Mouse (Mus musculus): ENCODE data around the gene Crybb2. TPM values are rescaled to one million over a fixed set of nuclear protein-coding genes. Genes with fewer than 3 reads are reported as not detected.
A peak's percentile ranks its signal among the peaks of the same experiment; 100 is the strongest.

Crybb2 gene
- polyA plus RNA-seq, 1 experiment from 2014 or later: not detected

- H3K4me1 ChIP-seq (replicated peaks): peaks cover 19% of the 10 kb centered on the region
- ATAC-seq (ENCODE audit: insufficient number of reproducible peaks, insufficient read depth, low FRiP score, low TSS enrichment, low read depth): no peak
- H3K27me3 ChIP-seq: peaks cover 20% of the 10 kb centered on the region; the same call in 1 of the 2 replicates
- peak overlapping the region; percentile 73 for H3K4me2 ChIP-seq
- peak overlapping the region; percentile 60 for H3K4me3 ChIP-seq (replicated peaks)
- H3K27ac ChIP-seq: no peak overlapping the region
- WGBS: 57% methylated on average over 16 of the region's 16 CpGs
- peak overlapping the region; percentile 78 for H3K9ac ChIP-seq (replicated peaks)
- 0 out of 2 replicates have a peak, but pooled peaks cover 4% of the 10 kb centered on the region for H3K36me3 ChIP-seq
- no peaks in the 10 kb centered on the region for H3K9me3 ChIP-seq
Observed at GRCm38 (mm10) chr5:113014111-113014807, 55.7 kb downstream of the Crybb2 start.

- 0 out of 2 replicates have a peak, but pooled peaks cover 4% of the 10 kb centered on the region for H3K36me3 ChIP-seq
- no peaks in the 10 kb centered on the region for H3K9me3 ChIP-seq
- H3K4me2 ChIP-seq: no peak overlapping the region
- peaks cover 20% of the 10 kb centered on the region; the same call in 1 of the 2 replicates for H3K27me3 ChIP-seq
- H3K9ac ChIP-seq (replicated peaks): no peak overlapping the region
- peaks cover 19% of the 10 kb centered on the region for H3K4me1 ChIP-seq (replicated peaks)
- 82% methylated on average over 10 of the region's 10 CpGs for WGBS
- H3K4me3 ChIP-seq (replicated peaks): no peak overlapping the region
- H3K27ac ChIP-seq: no peak overlapping the region
- ATAC-seq (ENCODE audit: insufficient number of reproducible peaks, insufficient read depth, low FRiP score, low TSS enrichment, low read depth): no peak
Observed at GRCm38 (mm10) chr5:113011926-113012325, 58.0 kb downstream of the Crybb2 start.

- 81% methylated on average over 8 of the region's 8 CpGs for WGBS
- ATAC-seq (ENCODE audit: insufficient number of reproducible peaks, insufficient read depth, low FRiP score, low TSS enrichment, low read depth): no peak
- Histone ChIP-seq H3K36me3 (0 out of 2 replicates have a peak, but pooled peaks cover 4% of the 10 kb centered on the region), H3K27me3 (peaks cover 12% of the 10 kb centered on the region; the same call in 1 of the 2 replicates), H3K4me1 (replicated peaks) (peaks cover 4% of the 10 kb centered on the region), H3K9me3 (no peaks in the 10 kb centered on the region), H3K4me2 (no peak overlapping the region), H3K9ac (replicated peaks) (no peak overlapping the region), H3K27ac (no peak overlapping the region), H3K4me3 (replicated peaks) (no peak overlapping the region)
Observed at GRCm38 (mm10) chr5:113009183-113009820, 60.6 kb downstream of the Crybb2 start.

- 77% methylated on average over 2 of the region's 2 CpGs for WGBS
- 0 out of 2 replicates have a peak, but pooled peaks cover 4% of the 10 kb centered on the region for H3K36me3 ChIP-seq
- H3K9me3 ChIP-seq: no peaks in the 10 kb centered on the region
- no peaks in the 10 kb centered on the region for H3K4me1 ChIP-seq (replicated peaks)
- H3K9ac ChIP-seq (replicated peaks): no peak overlapping the region
- H3K4me3 ChIP-seq (replicated peaks): no peak overlapping the region
- no peak for ATAC-seq (ENCODE audit: insufficient number of reproducible peaks, insufficient read depth, low FRiP score, low TSS enrichment, low read depth)
- no peak overlapping the region for H3K4me2 ChIP-seq
- peaks cover 8% of the 10 kb centered on the region; the same call in 1 of the 2 replicates for H3K27me3 ChIP-seq
- no peak overlapping the region for H3K27ac ChIP-seq
Observed at GRCm38 (mm10) chr5:113008496-113008895, 61.4 kb downstream of the Crybb2 start.

Other genes starting within 250 kb of the Crybb2 start
- 1.5 TPM in 2 replicates for gene Myo18b, start 173.8 kb downstream of the Crybb2 start, polyA plus RNA-seq (2016; fragmentation: Nextera tagmentation; extraction: Ambion mirVana)
- gene Grk3, start 54.3 kb downstream of the Crybb2 start, polyA plus RNA-seq (2016; fragmentation: Nextera tagmentation; extraction: Ambion mirVana): 12.3 and 13.3 TPM in 2 replicates
- gene Crybb3, start 11.5 kb upstream of the Crybb2 start, polyA plus RNA-seq (2016; fragmentation: Nextera tagmentation; extraction: Ambion mirVana): 1.4 TPM in 2 replicates
- 3.2 and 4.9 TPM in 2 replicates for gene 2900026A02Rik, start 151.1 kb upstream of the Crybb2 start, polyA plus RNA-seq (2016; fragmentation: Nextera tagmentation; extraction: Ambion mirVana)
- gene Tmem211, start 156.8 kb upstream of the Crybb2 start, polyA plus RNA-seq (2016; fragmentation: Nextera tagmentation; extraction: Ambion mirVana): not detected in 2 replicates
- gene Sgsm1, start 240.7 kb upstream of the Crybb2 start, polyA plus RNA-seq (2016; fragmentation: Nextera tagmentation; extraction: Ambion mirVana): 6.6 and 7.0 TPM in 2 replicates

All from limb, embryonic 12.5 days (tissue).